Mouse (Mus musculus) myocyte (in vitro differentiated cells): Measurements from ENCODE around the gene Pth.

ENCODE experiments used
- CEBPB ChIP-seq: IDR thresholded peaks from 2 replicates; pipeline ENCODE4 v1.6.1; 2011; ENCODE audit warnings: mild to moderate bottlenecking, moderate library complexity; ENCODE audit not compliant: poor library complexity, insufficient read depth, severe bottlenecking
- MAX ChIP-seq: IDR thresholded peaks from one replicate; pipeline ENCODE4 v1.6.1; 2011; ENCODE audit warnings: low read depth, mild to moderate bottlenecking, control low read depth
- MYOG ChIP-seq, 3 experiments: IDR thresholded peaks; one replicate each; pipeline ENCODE4 v1.6.1; 2011; ENCODE audit warnings: control low read depth in 2 of 3, low read depth in 2 of 3, mild to moderate bottlenecking in 2 of 3; ENCODE audit not compliant: insufficient read length in 2 of 3, control insufficient read depth in 1 of 3, insufficient read depth in 1 of 3
- POLR2A ChIP-seq: IDR thresholded peaks from one replicate; pipeline ENCODE4 v1.6.1; 2011; ENCODE audit warnings: low read depth, mild to moderate bottlenecking, control low read depth, moderate library complexity; ENCODE audit not compliant: insufficient read length
- POLR2AphosphoS2 ChIP-seq: IDR thresholded peaks from one replicate; pipeline ENCODE4 v1.6.1; 2011; ENCODE audit warnings: low read depth, control low read depth; ENCODE audit not compliant: insufficient read length
- REST ChIP-seq: IDR thresholded peaks from one replicate; pipeline ENCODE4 v1.6.1; 2011; ENCODE audit warnings: mild to moderate bottlenecking, control low read depth, moderate library complexity; ENCODE audit not compliant: insufficient read depth, insufficient read length
- SRF ChIP-seq: IDR thresholded peaks from one replicate; pipeline ENCODE4 v1.6.1; 2011; ENCODE audit warnings: low read depth; ENCODE audit not compliant: control insufficient read depth, insufficient read length
- TCF12 ChIP-seq: IDR thresholded peaks from one replicate; pipeline ENCODE4 v1.6.1; 2011; ENCODE audit warnings: mild to moderate bottlenecking, control low read depth; ENCODE audit not compliant: poor library complexity, insufficient read depth, severe bottlenecking
- USF1 ChIP-seq: IDR thresholded peaks from one replicate; pipeline ENCODE4 v1.6.1; 2011; ENCODE audit warnings: low read depth, mild to moderate bottlenecking, control low read depth, moderate library complexity

- TF ChIP-seq POLR2AphosphoS2 (no peak), SRF (no peak), USF1 (no peak), POLR2A (no peak), TCF12 (no peak), MYOG (IDR thresholded peaks at IDR 0.05; ENCODE audit: control insufficient read depth in 1 of 3, insufficient read depth in 1 of 3, insufficient read length in 2 of 3, low read depth in 2 of 3) (no peak), MAX (no peak), REST (no peak), CEBPB (no peak)
Observed at GRCm38 (mm10) chr7:113436312-113436711, 47.9 kb upstream of the Pth start.
